Mouse (Mus musculus): Measurements from ENCODE around the gene Nfkbid.

Nfkbid gene

DNA sequence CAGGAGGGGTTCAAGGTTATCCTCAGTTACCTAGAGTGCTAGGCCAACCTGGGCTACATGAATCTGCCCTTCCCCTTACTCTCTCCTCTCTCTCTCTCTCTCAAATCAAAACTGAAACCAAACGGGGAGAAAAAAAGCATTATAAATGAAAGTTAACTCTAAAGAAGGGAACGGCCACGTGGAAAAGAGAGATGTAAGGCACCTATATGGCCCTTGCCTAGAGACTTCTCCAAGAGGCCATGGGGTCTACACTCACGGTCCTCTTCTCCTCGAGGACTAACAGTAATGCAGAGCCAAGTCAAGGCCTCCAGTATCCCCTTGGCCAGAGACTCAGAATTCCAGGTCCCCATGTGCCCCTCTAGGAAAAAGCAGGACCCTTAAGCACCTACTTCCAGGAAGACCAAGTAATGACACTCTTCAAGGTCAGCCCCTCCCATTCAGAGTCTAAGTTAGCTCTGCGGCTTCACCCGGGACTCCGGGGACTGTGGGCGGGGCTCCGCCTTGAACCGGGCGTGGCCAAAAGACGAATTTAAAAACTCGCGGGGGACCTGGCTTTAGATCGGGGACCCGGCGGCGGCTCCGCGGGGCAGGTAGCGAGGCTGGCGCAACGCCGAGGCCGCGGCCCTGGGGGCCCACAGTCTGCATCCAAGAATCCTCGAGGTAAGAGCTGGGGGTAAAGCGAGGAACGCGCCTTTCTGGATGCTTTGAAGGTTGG, at the start of gene Nfkbid:
Gene Nfkbid, plus strand, starts transcription at position 558 of the 715 bp plus-strand sequence.
- in situ Hi-C loops (cut with MboI, MseI): loop anchor here in 1 of 2 experiments (25.0 kb wide), 1 partner anchor 1609 kb away; the partner anchor contains the start of gene Hnrnpl

DNA sequence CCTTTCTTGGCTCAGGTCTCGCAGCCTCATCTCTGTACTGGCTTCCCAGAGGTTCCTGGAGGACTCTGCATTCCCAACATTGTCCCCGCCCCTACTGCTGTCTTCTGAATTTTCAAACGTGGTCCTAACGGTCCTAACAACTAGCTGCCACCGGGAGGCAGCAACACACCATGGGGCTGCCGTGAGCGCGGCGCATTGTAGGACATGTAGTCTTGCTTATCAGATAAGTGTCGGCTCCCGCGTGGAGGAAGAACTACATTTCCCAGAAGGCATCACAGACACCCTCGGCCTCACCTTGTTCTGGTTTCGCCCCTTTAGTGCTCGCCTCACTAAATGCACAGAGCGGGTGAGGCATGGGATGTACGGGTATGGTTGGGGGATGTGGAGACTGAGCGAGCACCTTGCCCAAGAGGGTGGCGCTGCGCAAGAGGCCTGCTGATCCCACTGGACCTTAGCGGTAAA, 48.0 kb upstream of the Nfkbid start:
- in situ Hi-C loops (cut with MboI, MseI): loop anchor here (5.0 kb wide), 2 partner anchors 54 to 64 kb away; no protein-coding TSS in a partner anchor

DNA sequence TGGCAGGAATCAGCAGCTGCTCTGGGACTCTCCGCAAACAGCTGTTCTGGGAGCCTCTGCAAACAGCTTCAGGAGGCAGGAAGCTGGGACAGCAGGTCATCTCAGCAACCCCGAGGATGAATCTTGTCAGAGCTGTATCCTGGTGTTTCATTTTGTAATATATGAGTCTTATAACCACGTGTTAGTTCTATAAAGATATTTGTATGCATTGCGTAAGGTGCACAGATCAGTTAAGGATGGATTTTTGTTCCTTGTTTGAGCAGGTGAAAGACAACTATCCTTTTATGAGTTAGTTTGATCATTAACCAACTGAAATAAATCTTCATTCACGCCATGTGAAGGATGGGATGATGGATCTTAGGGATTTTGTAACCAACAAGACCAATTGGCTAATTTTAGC, 41.5 kb upstream of the Nfkbid start:
- in situ Hi-C loops (cut with MboI, MseI): no loop called here

DNA sequence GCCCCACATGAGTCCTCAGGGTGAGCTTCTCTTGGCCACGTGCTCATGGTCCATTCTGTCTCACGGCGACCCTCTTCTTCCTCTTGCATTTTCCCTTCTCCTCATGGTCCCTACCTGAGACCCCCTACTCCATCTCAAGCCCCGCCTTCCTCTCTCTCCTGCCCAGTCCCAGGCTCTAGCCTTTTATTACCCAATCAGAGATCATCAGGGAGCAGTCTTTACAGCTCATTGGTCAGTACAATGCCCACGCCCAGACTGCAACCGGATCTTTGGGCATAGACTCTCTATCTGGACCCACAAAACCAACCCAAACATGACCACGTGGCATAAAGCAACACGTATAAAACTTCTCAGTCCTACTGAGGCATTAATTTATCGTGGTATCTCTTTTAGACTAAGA, 37.4 kb upstream of the Nfkbid start:
- in situ Hi-C loops (cut with MboI, MseI): no loop called here

DNA sequence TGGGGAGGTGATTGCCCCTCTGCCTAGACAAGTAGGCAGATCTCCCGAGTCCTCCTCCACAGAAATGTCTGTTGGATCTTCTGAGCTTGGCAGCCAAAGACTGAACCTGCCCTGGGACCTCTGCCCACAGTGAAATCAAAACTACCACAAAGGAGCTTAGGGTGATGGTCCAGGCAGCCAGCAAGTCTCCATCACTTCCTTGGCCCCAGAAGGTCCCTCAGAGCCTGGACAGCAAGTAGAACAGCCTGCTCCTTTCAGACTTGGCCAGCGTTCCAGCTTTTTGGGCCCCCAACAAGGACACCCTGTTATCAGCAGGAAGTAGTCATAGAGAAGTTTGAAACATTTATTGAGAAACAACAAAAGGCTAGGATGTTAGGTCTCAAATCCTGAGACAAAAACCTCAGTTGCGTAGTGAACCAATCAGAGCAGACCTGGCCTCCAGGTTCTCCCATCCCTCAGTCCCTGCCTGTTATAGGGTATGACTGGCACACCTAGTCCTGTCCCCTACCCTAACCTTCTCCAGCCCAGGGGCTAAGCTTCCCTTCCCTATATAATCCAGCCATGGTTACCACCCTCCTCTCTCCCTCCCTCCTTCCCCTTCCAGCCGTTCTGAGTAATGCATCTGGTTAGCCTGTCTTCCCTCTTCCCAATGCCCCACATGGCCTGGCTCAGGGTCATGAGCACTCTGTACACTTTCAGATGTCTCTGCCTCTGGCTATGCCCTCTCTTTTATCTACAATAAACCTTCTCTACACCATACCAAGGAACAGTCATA, 28.6 kb upstream of the Nfkbid start:
- in situ Hi-C loops (cut with MboI, MseI): no loop called here

DNA sequence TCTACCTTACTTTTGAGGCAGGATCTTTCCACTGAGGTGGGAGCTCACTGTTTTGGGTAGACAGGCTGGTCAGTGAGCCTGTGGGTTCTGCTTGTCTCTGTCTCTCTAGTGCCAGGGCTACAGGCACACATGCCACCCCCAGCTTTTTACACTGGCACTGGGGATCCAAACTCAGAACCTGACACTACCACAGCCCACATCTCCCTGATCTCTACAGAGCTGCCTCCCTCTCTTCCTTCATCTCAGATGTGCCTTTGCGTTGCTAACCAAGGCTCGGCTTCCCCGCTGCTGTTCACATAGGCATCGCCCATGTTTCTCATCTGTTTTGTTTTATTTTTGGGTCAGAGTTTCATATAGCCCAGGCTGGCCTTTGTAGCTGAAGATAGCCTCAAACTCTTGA, 27.9 kb upstream of the Nfkbid start:
- in situ Hi-C loops (cut with MboI, MseI): no loop called here

DNA sequence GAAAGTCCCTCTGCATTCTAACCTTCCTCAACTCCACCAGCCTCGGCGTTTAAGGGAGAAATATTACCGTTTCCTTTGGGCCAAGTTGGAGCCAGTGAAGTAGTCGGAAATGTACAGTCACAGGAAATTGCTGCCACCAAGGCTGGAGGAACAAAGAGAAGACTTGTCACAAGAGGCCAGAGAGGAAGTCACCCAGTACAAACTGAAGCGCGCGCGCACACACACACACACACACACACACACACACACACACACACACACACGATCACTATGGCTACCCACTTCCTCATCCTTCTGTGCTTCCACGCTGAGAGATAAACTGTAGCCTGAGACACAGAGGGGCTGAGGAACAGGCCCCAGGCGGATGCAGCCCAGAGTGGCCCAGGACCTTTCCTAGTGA, 27.2 kb upstream of the Nfkbid start:
- in situ Hi-C loops (cut with MboI, MseI): no loop called here

DNA sequence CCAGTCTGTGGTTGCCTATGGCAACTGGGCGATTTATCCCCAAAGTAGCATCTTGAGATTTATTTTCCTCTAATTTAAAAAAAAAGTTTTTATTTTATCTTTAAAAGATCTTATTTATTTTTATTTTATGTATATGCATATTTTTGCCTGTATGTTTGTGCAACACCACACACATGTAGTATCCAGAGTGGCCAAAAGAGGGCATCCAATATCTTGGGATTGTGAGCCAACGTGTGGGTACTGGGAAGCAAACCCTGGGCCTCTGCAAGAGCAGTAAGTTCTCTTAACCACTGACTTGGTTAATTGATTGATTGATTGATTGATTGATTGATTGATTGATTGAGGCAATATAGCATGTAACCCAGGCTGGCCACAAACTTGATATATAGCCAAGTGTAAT, 26.7 kb upstream of the Nfkbid start:
- in situ Hi-C loops (cut with MboI, MseI): no loop called here

DNA sequence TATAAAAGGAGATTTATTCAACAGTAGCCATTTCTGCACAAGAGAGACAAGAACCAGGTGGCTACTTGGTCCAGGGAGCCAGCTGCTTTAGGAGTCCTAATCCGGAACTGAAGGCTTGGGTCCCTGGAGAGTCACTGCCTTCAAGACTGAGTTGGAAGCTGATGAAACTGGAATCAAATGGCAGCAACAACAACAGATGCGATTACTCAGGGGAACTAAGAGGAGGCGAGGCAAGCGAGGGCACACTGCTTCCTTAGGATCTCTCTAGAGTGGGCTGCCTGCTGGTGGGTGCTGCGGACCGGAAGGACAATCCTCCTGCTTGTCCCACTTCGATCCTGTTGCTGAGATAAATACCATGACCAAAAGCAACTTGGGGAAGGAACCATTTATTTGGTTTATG, 21.9 kb upstream of the Nfkbid start:
- in situ Hi-C loops (cut with MboI, MseI): loop anchor here in 1 of 2 experiments (25.0 kb wide), 1 partner anchor 1587 kb away; the partner anchor contains the start of gene Hnrnpl

DNA sequence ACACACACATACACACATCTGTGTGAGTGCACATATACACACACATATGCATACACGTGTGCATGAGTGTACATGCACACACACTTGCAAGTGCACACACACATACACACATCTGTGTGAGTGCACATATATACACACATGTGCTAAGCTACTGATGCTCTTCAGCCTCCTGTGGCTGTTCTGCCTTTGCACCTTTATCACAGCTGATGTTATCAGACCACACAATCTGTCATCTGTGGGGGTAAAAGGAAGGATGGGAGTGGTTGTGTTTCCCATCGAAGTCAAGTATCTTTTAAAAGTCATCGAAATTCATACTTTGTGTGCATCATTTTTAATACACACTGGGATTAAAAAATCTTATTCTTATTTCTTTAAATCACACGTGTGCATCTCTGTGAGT, 19.2 kb upstream of the Nfkbid start:
- in situ Hi-C loops (cut with MboI, MseI): loop anchor here in 1 of 2 experiments (25.0 kb wide), 1 partner anchor 1590 kb away; the partner anchor contains the start of gene Hnrnpl

DNA sequence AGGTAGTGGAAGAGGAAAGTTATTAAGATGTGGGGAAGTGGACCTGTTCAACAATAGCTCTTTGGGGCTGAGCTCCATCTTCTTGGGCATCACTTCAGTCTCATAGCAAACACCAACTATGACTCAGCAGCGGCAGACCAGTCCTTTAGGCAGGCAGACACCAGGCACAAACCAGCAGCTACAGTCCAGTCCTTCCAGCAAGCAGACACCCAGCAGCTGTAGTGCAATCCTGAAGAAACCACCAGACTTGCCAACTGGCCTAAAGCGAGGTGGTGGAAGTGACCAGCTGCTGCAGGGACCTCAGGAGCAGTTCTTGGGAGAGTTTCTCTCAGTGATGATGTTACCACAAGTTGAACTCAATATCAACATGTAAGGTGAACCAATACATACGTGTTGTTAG, 12.9 kb upstream of the Nfkbid start:
- in situ Hi-C loops (cut with MboI, MseI): loop anchor here in 1 of 2 experiments (25.0 kb wide), 1 partner anchor 1596 kb away; the partner anchor contains the start of gene Hnrnpl

DNA sequence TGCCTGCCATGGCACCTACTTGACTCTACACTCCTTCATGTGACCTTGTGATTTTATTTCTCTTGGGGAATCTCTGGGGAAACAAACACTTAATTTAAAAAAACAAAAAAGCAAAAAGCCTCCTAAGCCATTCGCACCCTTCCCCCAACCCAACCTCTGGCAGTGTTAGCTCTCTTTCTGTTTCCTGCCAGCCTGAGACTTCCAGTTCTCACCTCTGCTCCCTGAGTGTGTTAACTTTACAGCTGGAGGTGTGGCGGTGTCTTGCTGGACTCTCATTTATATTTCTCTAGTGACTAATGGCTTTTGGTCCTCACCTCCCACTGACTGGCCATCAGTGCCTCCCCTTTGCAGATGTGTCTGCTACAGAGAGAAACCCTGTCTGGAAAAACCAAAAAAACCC, 11.7 kb upstream of the Nfkbid start:
- in situ Hi-C loops (cut with MboI, MseI): loop anchor here in 1 of 2 experiments (25.0 kb wide), 1 partner anchor 1597 kb away; the partner anchor contains the start of gene Hnrnpl

DNA sequence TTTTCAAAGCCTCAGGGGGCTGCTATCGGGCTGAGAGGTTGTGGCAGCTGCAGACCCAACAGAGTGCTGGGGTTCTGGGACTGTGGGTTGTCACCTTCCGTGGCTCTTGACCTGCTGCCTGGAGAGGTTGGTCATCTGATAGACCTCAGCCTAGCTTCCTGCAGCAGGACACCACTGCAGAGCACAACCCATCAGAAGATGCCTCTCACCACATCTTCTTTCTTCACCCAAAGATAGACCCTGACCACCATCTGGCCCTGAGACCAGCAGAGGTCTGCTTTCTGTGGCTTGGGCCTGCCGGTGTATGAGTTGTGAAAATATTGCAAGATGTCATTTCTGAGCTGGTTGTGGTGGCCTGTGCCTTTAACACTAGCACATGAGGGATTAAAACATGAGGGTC, 10.5 kb upstream of the Nfkbid start:
- in situ Hi-C loops (cut with MboI, MseI): loop anchor here in 1 of 2 experiments (25.0 kb wide), 1 partner anchor 1599 kb away; the partner anchor contains the start of gene Hnrnpl

DNA sequence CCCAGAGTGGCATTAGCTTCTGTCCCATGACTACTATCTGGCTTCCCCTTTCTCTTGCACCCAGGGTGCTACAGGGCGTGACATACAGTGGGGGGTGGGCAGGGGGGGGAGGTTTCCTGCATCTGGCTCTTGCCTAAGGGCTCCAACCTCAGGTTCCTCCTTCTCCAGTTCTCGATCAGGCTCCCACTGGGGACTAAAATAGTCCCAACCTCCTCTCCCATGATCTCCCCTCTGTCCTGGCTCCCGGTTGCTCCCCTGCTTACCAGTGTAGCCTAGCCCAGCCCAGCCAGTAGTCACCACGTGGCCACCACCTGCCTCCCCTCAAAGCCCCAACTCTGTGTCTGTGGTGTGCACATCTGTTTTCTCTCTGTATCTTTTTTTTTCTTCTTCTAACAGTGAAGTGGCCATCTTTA, 8.8 kb upstream of the Nfkbid start:
- in situ Hi-C loops (cut with MboI, MseI): loop anchor here in 1 of 2 experiments (25.0 kb wide), 1 partner anchor 1600 kb away; the partner anchor contains the start of gene Hnrnpl

DNA sequence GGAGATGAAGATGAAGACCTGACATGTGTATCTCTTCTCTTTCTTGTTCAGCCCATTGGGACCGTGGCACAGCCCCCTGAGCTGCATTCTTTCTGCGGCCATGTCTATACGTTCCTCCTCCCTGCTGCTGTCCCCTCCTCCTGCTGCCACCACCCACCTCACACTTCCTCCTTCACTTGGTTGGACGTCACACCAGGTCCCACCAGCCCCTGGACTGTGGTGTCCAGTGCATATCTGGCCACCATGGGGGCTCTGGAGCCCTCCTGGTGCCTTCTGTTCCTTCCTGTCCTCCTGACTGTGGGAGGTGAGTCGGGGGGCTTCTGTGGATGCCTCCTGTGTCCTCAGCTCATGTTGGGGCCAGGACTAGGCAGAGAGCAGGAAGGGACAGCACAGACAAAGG, 7.9 kb upstream of the Nfkbid start, which contains the start of gene Tyrobp:
Gene Tyrobp, plus strand, starts transcription at position 165 of the 400 bp plus-strand sequence.
- in situ Hi-C loops (cut with MboI, MseI): loop anchor here in 1 of 2 experiments (25.0 kb wide), 1 partner anchor 1601 kb away; the partner anchor contains the start of gene Hnrnpl

DNA sequence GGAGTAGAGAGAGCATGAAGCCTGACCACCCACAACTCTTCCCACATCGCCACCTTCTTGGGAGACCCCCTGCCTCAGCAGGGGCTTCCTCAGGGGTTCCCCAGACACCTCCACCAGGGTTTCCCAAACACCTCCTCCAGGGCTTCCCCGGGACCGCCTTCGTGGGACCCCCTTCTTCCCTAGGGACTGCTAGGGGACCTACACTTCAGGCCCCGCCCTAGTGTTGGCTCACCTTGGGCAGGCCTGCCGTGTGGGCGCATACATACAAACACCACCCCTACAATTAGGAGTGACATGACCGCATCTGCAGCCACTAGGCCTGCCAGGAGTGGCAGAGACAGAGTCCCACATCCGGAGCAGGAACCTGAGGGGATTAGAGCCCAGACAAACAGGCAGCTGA, 3.7 kb upstream of the Nfkbid start:
- in situ Hi-C loops (cut with MboI, MseI): loop anchor here in 1 of 2 experiments (25.0 kb wide), 1 partner anchor 1606 kb away; the partner anchor contains the start of gene Hnrnpl

DNA sequence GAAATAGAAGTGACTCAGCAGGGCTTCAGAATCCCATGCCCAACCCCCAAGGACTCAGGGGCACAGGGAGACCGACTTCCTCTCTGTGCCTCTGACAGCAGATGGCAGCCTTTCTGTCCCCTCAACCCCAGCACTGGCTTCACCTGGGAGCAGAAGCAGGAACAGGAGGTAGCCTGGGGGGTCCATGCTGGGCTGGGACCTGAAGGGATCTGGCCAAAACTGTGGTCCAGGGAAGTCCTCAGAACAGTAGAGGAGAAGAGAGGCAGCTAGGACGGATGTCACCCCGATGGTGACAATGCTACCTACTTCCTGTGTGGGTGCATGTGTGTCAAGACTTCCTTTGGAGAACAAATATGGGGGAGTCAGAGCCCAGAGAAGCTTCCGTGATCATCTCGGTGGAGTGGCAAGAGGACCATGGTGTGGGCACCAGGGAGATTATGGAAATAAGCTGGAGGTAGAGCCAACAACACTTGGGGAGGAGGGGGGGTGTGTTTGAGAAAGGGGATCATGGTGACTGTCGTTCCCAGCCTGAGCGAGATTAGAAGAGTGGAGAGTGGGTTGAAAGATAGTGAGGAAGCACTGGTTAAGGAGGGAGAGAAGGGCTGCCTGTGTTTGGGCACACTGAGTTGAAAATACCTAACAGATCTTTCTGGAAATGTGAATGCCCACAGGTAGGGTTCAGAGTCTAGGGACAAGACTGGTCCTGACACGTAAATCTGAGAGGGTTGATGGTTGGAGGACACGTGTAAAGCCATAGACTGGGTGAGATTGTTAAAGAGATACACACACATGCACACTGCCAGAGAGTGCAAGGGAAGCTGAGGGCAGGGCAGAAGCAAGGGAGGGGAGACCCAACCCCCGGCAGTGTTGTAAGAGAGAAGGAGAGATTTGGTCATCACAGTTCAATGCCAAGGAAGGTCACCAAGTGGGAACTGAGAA, 1.7 kb upstream of the Nfkbid start, which contains the start of gene Hcst:
Gene Hcst, minus strand, starts transcription at position 294 of the 939 bp plus-strand sequence.
- in situ Hi-C loops (cut with MboI, MseI): loop anchor here in 1 of 2 experiments (25.0 kb wide), 1 partner anchor 1608 kb away; the partner anchor contains the start of gene Hnrnpl

DNA sequence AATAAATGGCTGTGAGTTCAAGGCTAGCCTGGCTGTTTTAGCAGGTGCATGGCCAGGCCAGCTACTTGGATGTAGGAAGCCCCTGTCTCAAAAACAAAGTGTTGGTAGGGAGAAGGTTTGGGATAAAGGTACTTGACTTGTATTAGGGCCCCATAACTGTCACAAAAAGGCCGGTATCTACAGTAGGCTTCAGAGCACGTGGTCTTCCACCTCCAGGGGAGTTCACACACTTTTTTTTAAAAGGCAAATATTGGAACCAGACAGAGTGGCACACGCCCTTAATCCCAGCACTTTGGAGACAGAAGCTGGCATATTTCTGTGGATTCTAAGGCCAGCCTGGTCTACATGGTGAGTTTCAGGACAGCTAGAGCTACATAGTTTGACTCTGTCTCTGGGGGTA, 859 bp upstream of the Nfkbid start:
- in situ Hi-C loops (cut with MboI, MseI): loop anchor here in 1 of 2 experiments (25.0 kb wide), 1 partner anchor 1608 kb away; the partner anchor contains the start of gene Hnrnpl

DNA sequence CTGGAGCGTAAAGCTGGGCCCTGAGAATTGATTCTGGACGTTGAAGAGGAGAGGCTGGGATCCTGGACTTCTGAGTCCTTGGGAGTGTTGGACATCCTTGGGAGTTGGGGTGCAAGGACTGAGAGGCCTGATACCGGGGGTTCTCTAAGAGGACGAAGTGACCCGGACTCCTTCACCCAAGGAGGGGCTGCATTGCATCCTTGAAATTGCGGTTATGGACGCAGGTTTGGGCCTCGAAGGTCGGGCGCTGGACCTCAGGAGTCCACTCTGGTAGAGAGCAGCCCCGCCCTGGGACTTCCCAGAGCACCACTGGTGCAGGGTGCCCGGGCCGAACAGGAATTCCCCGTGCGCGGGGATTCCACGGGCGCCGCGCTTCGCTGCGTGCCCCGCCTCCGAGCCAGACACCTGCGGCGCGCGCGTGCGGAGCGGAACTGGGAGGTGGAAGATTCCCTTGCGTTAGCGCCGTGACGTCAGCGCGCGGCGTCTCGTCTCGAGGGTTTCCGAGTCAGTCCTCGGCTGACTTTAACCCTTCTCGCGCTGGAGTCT, 431 bp downstream of the Nfkbid start:
- in situ Hi-C loops (cut with MboI, MseI): loop anchor here in 1 of 2 experiments (25.0 kb wide), 1 partner anchor 1610 kb away; the partner anchor contains the start of gene Hnrnpl

DNA sequence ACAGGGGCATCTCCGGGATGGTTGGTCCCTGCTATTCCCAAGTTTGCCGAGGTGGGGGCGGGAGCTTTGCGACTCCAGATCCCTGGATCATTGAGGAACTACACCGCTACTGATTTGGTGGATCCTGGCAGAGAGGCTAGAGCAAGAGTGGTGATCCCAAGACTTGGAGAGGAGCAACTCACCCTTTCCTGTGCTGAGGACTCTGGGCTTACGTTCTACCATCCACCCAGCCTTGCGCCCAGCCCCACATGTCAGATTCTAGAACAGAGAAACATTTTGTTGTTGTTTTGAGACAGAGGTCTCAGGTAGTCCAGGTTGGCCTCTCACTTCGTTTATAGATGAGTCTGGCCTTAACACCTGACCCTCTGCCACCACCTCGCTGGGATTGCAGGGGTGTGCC, 1.0 kb downstream of the Nfkbid start:
- in situ Hi-C loops (cut with MboI, MseI): loop anchor here in 1 of 2 experiments (25.0 kb wide), 1 partner anchor 1610 kb away; the partner anchor contains the start of gene Hnrnpl

Data from T-helper 17 cell (primary cell).